Mouse (Mus musculus): ENCODE measurements around the gene Ppp2r5c.

GRCm38 (mm10) chr12:110471426-110471825 lies 24.5 kb downstream of the Ppp2r5c start:
- no peak for TF ChIP-seq GATA1 (IDR thresholded peaks at IDR 0.05; ENCODE audit: borderline replicate concordance, low read length)
- no peak for TF ChIP-seq FLI1 (IDR thresholded peaks at IDR 0.05; ENCODE audit: low read length)
